Comparison of ENCODE assay signal across 26 mouse cellular contexts in the genomic region with DNA sequence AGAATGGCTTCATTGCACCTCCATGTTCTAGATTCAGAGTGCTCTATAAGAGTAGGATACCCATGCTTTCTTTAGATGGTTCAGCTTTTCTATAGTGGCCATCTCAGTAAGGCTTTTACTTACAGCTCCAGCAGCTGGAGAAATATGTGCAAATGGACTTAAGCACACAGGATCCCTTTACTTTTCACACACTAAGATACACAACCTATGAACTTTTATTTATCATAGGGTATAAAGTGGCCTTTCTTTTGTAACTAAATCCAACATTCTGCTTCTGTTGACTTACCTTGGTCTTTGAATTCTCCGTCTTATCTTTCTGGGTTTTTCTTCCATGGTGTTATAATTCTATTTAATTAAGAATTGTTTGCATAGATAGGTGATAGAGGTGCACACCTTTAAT. TPM values are rescaled to one million over a fixed set of nuclear protein-coding genes. Genes with fewer than 3 reads are reported as not detected.
"Had no signal": no experiment of that assay in that cellular context is flagged by ENCODE, and none has a peak within 500 bp of the region (broad histone marks: within the 10 kb centered on the region; RNA-seq: fewer than 3 reads in every experiment).

No protein-coding gene starts in this region.

- H3K4me3 ChIP-seq: midbrain, embryonic 10.5 days; midbrain, embryonic 12.5 days; myocyte; neural tube, embryonic 13.5 days; neural tube, embryonic 15.5 days had no signal

- ATAC-seq: midbrain, embryonic 16.5 days had no signal

- H3K27me3 ChIP-seq: midbrain, embryonic 12.5 days; neural tube, embryonic 13.5 days; neural tube, embryonic 15.5 days had no signal

- H3K4me2 ChIP-seq: lung, embryonic 14.5 days; midbrain, embryonic 12.5 days; neural tube, embryonic 13.5 days; neural tube, embryonic 15.5 days had no signal

- H3K36me3 ChIP-seq: midbrain, embryonic 10.5 days; midbrain, embryonic 12.5 days; neural tube, embryonic 13.5 days; neural tube, embryonic 15.5 days had no signal

- H3K27ac ChIP-seq: liver, embryonic 14.5 days; midbrain, embryonic 10.5 days; midbrain, embryonic 12.5 days; neural tube, embryonic 13.5 days; neural tube, embryonic 15.5 days had no signal

- DNase-seq: lung, adult 18-20 months; lung, embryonic 14.5 days; lung, postnatal 10 days; lung, postnatal 4 days; midbrain, embryonic 14.5 days; retina, postnatal 1 day; right cerebral cortex, adult 18-20 months; right cerebral cortex, postnatal 25 days; right cerebral cortex, postnatal 4 days; spleen, adult 18-20 months; thymus, adult 18-20 months; thymus, postnatal 14 days; thymus, postnatal 36 days had no signal

- H3K9ac ChIP-seq: liver, embryonic 14.5 days; lung, embryonic 14.5 days; midbrain, embryonic 12.5 days; neural tube, embryonic 13.5 days; neural tube, embryonic 15.5 days had no signal

- H3K4me1 ChIP-seq: midbrain, embryonic 10.5 days; midbrain, embryonic 12.5 days; neural tube, embryonic 13.5 days; neural tube, embryonic 15.5 days had no signal

- H3K9me3 ChIP-seq: midbrain, embryonic 10.5 days; midbrain, embryonic 12.5 days; neural tube, embryonic 13.5 days; neural tube, embryonic 15.5 days had no signal

RNA-seq across cellular contexts. Expression of a gene that starts 25.5 kb away (rescaled TPM):
- total RNA-seq: megakaryocyte, adult 5-6 weeks; megakaryocyte-erythroid progenitor cell, adult 5-6 weeks had no signal
- polyA plus RNA-seq: lung, embryonic 14.5 days; lung, embryonic 16.5 days; midbrain, embryonic 10.5 days; midbrain, embryonic 12.5 days; midbrain, embryonic 14.5 days; myocyte; neural tube, embryonic 11.5 days; neural tube, embryonic 13.5 days; neural tube, embryonic 15.5 days; small intestine, adult 2 months; thymus, postnatal 0 days had no signal
